Mouse (Mus musculus) stomach, postnatal 0 days (tissue): ENCODE data around the gene Slc16a13. TPM values are rescaled to one million over a fixed set of nuclear protein-coding genes. Genes with fewer than 3 reads are reported as not detected.

Source experiments
- ATAC-seq: fragments of 200-750 bp; cut with Nextera tagmentation; 2 replicates; pipeline ENCODE4 v1.8.0; 2017; ENCODE audit not compliant: low FRiP score, low TSS enrichment
- DNase-seq: peaks from one replicate; pipeline ENCODE4 v3.0.0-alpha.2; 2016; ENCODE audit warnings: low spot score
- H3K27ac ChIP-seq: fragments of 300-500 bp; sonication (generic); replicated peaks from 2 replicates; pipeline ENCODE4 v1.5.1; 2014; ENCODE audit warnings: mild to moderate bottlenecking, control low read depth
- H3K27me3 ChIP-seq: fragments of 300-500 bp; sonication (generic); 2 replicates; pipeline ENCODE4 v1.6.1; 2014; ENCODE audit warnings: low read length; ENCODE audit not compliant: control insufficient read depth, insufficient read depth
- H3K36me3 ChIP-seq: fragments of 300-500 bp; sonication (generic); 2 replicates; pipeline ENCODE4 v1.6.1; 2014; ENCODE audit warnings: low read length, mixed read lengths; ENCODE audit not compliant: control insufficient read depth, insufficient read depth
- H3K4me1 ChIP-seq: fragments of 300-500 bp; sonication (generic); replicated peaks from 2 replicates; pipeline ENCODE4 v1.6.1; 2014; ENCODE audit warnings: antibody characterized with exemption; ENCODE audit not compliant: control insufficient read depth, insufficient read depth
- H3K4me2 ChIP-seq: fragments of 300-500 bp; sonication (generic); replicated peaks from 2 replicates; pipeline ENCODE4 v1.6.1; 2014; ENCODE audit warnings: low read depth, mild to moderate bottlenecking, control low read depth, moderate library complexity
- H3K4me3 ChIP-seq: fragments of 300-500 bp; sonication (generic); 2 replicates; pipeline ENCODE4 v1.5.1; 2014; ENCODE audit warnings: low read depth, low read length, control low read depth
- H3K9ac ChIP-seq: fragments of 300-500 bp; sonication (generic); 2 replicates; pipeline ENCODE4 v1.6.1; 2014; ENCODE audit warnings: mild to moderate bottlenecking, low read length, control low read depth, mixed read lengths
- H3K9me3 ChIP-seq: fragments of 300-500 bp; sonication (generic); 2 replicates; pipeline ENCODE4 v1.6.1; 2016; ENCODE audit warnings: low read length; ENCODE audit not compliant: control insufficient read depth
- CTCF ChIP-seq: IDR thresholded peaks from 2 replicates; pipeline ENCODE4 v1.5.1; 2016; ENCODE audit warnings: antibody characterized with exemption, low read depth, mild to moderate bottlenecking, moderate library complexity
- EP300 ChIP-seq: optimal IDR thresholded peaks from 2 replicates; pipeline ENCODE3; 2016; ENCODE audit warnings: antibody characterized with exemption
- WGBS: fragments of 180-500 bp; shearing (Covaris S2); extraction: QIAGEN DNeasy Blood & Tissue Kit; methylation state at CpG from one replicate; pipeline ENCODE4 v1.1.7; 2014; 5-methylcytosine and 5-hydroxymethylcytosine counted together
- polyA plus RNA-seq: library from polyadenylated mRNA; unstranded; fragments of >200 nt; fragmentation: Nextera tagmentation; extraction: Ambion mirVana; gene quantifications from 2 replicates; pipeline ENCODE4 v1.2.1, GENCODE M21; 2015

The Slc16a13 gene
- polyA plus RNA-seq, 1 experiment from 2014 or later = 6.1 TPM

DNA sequence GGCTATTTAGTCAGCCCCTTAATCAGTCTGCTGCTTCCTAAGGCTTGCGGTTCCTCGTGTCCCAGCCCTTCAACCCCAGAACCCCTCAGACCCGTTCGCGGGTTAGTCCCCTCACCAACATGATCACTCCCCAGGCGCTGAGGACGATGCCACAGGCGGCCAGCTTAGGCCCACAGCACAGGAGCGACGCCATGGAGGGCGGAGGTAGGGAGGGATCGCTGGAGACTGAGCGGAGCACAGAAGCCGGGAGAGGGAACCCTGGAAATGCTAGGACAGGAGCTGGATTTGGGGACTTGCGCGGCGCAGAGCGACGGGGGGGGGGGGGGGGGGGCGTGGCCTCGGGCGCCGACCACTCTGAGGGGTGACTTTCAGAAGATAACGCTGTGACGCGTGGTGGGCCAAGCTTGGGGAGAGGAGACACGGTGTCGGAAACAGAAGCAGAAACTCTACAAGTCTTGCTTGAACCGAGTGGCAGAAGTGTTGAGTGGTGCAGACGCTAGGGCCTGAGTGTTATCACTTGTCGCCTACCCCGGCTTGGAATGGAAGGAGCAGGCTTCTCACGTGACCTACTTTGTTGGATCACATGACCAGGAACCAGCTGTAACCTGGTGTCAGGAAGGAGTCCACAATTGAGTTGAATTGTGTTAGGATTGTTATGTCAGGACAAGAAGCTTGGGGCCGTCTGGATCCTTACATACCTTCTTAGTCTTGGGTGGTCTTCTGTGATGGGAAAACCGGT is 18.8 kb upstream of the Slc16a13 start, which contains the start of the genes Gm21988 and Rnasek:
Gm21988 (minus strand) TSS at position 290 of the 739 bp plus-strand sequence.
Rnasek (minus strand) TSS at position 302 of the 739 bp plus-strand sequence.
- no peaks in the 10 kb centered on the region for H3K9me3 ChIP-seq
- H3K4me2 ChIP-seq = peak within 1 kb of the TSS; percentile 90
- H3K4me3 ChIP-seq = peak within 1 kb of the TSS; percentile 93
- H3K4me1 ChIP-seq = peaks cover 4% of the 10 kb centered on the region; the same call in 1 of the 2 replicates
- TF ChIP-seq EP300 = no peak
- no peak for TF ChIP-seq CTCF
- ATAC-seq (peak; percentile 58), DNase-seq (peak; percentile 87)
- no peaks in the 10 kb centered on the region for H3K27me3 ChIP-seq
- WGBS = under 1% methylated on average over 28 of the region's 35 CpGs
- H3K27ac ChIP-seq = peak within 1 kb of the TSS; percentile 96
- no peaks in the 10 kb centered on the region for H3K36me3 ChIP-seq
- peak within 1 kb of the TSS; percentile 94 for H3K9ac ChIP-seq

DNA sequence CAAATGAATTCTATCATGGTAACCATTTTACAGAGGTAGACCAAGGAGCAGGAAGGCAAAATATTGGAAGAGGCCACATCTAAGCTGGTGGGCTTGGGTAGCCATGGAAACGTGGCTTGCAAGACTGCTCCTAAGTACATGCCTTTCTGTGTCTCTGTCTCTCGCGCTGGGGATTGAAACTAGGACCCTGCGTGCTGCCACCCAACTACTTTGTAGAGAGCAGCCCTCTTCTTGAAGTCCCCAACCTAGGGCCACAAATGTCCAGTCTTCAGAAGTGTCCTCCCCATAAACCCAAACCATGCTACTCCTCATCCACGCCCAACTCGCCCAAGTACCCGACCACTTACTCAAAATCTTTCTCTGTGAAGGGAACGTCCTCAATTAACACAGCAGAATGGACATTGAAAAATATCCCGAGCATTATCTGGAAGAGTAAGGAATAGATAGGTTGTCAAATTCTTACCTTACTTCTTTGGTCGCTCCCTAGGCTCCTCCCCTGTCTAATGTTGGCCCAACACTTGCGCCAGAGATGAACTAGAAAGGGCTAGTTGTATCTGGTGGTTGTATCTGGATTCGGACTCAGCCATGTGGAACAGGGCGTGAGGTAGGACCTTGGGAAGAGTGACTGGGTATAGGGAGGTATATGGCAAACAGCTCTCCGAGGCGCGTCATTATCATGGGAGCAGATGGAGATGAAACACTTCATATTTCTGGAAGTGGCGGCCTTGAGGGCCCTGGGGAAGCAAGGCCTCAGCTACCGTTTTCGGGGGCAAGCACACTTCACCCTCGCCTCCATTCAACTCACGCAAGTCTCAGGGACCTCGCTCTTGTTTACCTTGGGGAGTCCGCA is 18.0 kb upstream of the Slc16a13 start:
- H3K4me1 ChIP-seq = peaks cover 4% of the 10 kb centered on the region; the same call in 1 of the 2 replicates

DNA sequence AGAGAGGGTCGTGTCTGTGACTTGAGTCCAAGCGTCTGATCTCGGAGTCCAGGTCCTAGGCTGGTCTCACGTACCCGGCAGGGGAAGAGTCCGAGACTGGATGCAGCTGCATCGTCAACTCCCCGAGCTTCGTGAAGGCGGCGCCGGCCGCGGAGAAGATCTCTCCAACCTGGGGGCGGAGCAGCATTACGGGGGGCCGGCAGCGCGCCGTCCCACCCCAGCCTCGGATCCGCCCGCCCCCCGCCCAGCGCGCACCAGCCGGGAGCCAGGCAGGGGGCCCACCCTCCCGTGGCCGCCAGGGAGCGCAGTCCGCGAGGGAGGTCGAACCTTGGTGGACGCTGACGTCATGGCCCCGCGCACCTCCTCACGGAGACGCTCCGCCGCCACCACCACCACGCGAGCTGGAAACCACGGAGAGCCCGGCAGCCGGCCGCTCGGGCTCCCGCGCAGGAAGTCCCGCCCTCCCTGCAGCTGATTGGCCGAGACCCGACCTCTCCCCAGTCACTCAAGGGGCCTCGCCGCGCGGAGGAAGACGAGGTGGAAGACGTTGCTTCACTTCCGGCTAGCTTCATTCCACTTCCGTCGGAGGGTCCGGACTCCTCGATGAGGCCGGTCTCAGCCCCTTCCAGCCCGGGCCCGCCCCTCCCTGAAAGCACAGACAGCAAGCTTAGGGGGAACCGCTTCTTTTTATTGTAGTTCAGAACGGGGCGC is 16.7 kb upstream of the Slc16a13 start, which contains the start of gene 0610010K14Rik:
0610010K14Rik (minus strand) TSS at position 458 of the 711 bp plus-strand sequence.
- Histone ChIP-seq H3K27ac (peak within 1 kb of the TSS; percentile 96), H3K4me1 (peaks cover 4% of the 10 kb centered on the region; the same call in 1 of the 2 replicates), H3K27me3 (no peaks in the 10 kb centered on the region), H3K4me2 (peak within 1 kb of the TSS; percentile 90), H3K9me3 (no peaks in the 10 kb centered on the region), H3K9ac (peak within 1 kb of the TSS; percentile 94), H3K4me3 (peak within 1 kb of the TSS; percentile 93), H3K36me3 (no peaks in the 10 kb centered on the region)
- WGBS = 1% methylated on average over 55 of the region's 70 CpGs
- no peak for TF ChIP-seq EP300
- TF ChIP-seq CTCF = peak; percentile 77
- ATAC-seq (peak; percentile 94), DNase-seq (peak; percentile 98)

More for the DNA sequence above, 18.0 kb upstream of the Slc16a13 start:
- Histone ChIP-seq H3K27ac (peak overlapping the region; percentile 96), H3K27me3 (no peaks in the 10 kb centered on the region), H3K9ac (peak overlapping the region; percentile 94), H3K36me3 (no peaks in the 10 kb centered on the region), H3K9me3 (no peaks in the 10 kb centered on the region), H3K4me2 (peak overlapping the region; percentile 90), H3K4me3 (peak overlapping the region; percentile 93)
- DNase-seq = no peak
- no peak for TF ChIP-seq CTCF
- TF ChIP-seq EP300 = no peak
- no peak for ATAC-seq
- WGBS = 9% methylated on average over 23 of the region's 23 CpGs

DNA sequence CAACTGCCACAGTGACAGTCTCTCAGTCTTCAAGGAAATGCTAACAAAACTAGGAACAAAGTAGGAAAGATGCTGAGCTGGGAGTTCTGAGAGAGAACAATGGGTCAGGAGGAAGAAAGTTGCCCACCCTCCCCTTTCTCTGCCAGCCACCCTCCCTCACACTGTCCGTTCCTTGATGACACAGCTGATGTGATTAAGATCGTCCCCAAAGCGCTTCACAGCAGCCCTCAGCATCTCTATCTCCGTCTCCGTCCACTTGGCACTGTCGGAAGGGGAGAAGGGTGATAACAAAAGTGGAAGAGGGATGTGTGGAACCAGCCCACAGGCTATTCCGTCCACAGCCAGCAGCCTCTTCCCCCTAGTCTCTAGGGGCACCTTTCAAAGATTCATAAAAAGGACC is 15.9 kb upstream of the Slc16a13 start:
- 36% methylated on average over 7 of the region's 7 CpGs for WGBS
- H3K9me3 ChIP-seq = no peaks in the 10 kb centered on the region
- peak overlapping the region; percentile 94 for H3K9ac ChIP-seq
- H3K36me3 ChIP-seq = no peaks in the 10 kb centered on the region
- H3K4me3 ChIP-seq = peak overlapping the region; percentile 93
- H3K4me1 ChIP-seq = peaks cover 4% of the 10 kb centered on the region; the same call in 1 of the 2 replicates
- ATAC-seq (no peak), DNase-seq (no peak)
- peak overlapping the region; percentile 96; the same call in 1 of the 2 replicates for H3K27ac ChIP-seq
- no peaks in the 10 kb centered on the region for H3K27me3 ChIP-seq
- no peak for TF ChIP-seq CTCF
- no peak for TF ChIP-seq EP300
- peak overlapping the region; percentile 90 for H3K4me2 ChIP-seq

DNA sequence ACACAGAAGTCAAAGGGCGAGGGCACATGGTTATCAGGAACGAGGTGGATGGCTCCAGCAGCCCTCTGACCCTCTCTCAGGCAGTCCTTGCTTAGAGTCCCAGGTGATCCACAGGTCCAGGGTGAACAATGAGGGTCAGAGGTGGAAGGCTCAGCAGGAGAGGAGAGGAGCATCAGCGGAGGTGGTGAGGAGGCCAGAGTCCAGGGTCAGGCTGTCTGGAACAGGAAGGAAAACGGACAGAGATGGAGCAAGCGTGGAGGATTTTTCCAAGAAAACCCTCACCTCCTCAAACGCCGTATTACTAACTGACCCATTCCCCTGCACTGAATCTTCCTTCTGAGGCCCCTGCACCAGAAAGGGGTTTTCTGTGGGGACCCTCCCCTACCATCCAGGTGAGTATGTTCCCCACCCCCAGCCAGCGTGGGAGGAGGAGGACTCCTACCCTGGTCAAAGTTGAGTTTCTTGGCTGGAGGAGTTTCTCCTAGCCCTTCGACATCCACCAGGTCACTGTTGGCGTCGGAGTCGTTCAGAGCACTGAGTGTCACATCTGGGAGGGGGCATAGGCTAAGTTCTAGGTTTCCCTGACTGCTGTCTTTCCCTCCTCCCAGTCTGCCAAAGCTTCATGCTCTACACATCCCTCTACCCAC is 14.5 kb upstream of the Slc16a13 start:
- no peak overlapping the region for H3K4me3 ChIP-seq
- no peaks in the 10 kb centered on the region for H3K36me3 ChIP-seq
- no peak overlapping the region for H3K4me2 ChIP-seq
- WGBS = 87% methylated on average over 12 of the region's 12 CpGs
- peaks cover 2% of the 10 kb centered on the region; the same call in 1 of the 2 replicates for H3K4me1 ChIP-seq
- H3K9ac ChIP-seq = no peak overlapping the region
- no peaks in the 10 kb centered on the region for H3K9me3 ChIP-seq
- ATAC-seq (no peak), DNase-seq (no peak)
- no peak overlapping the region for H3K27ac ChIP-seq
- no peaks in the 10 kb centered on the region for H3K27me3 ChIP-seq
- TF ChIP-seq CTCF = no peak
- TF ChIP-seq EP300 = no peak
